Mouse (Mus musculus) C2C12 (cell line): ENCODE measurements at regions not wholly inside any gene's neighbourhood (a gene's known extent, or its start where the extent isn't known, plus 50 kb on each side); places are given as distances from the start of the nearest gene placed in this dataset.

Source experiments
- CTCF ChIP-seq: IDR thresholded peaks from one replicate; pipeline ENCODE4 v1.5.1; 2011; ENCODE audit not compliant: control insufficient read depth, insufficient read depth, insufficient read length
- MYOD1 ChIP-seq: IDR thresholded peaks from one replicate; pipeline ENCODE4 v1.6.1; 2011; ENCODE audit warnings: low read depth; ENCODE audit not compliant: control insufficient read depth, insufficient read length
- USF1 ChIP-seq: IDR thresholded peaks from one replicate; pipeline ENCODE4 v1.6.1; 2011; ENCODE audit warnings: low read depth, mild to moderate bottlenecking, control low read depth, moderate library complexity

- no peak for TF ChIP-seq CTCF
- no peak for TF ChIP-seq MYOD1
- no peak for TF ChIP-seq USF1
These were observed 229.6 kb upstream of the Foxq1 start for GRCm38 (mm10) chr13:31326269-31326851.
